Mouse (Mus musculus) cortical plate, adult 2 months (tissue): ENCODE data around the gene Hdac9.

Experiments
- CTCF ChIP-seq: fragments of 200-500 bp; IDR thresholded peaks from 2 replicates; pipeline ENCODE4 v1.5.1; 2011; ENCODE audit warnings: mild to moderate bottlenecking, control low read depth, low read length; ENCODE audit not compliant: insufficient read depth; ENCODE audit errors: extremely low read depth
- POLR2A ChIP-seq: fragments of 200-500 bp; IDR thresholded peaks from 2 replicates; pipeline ENCODE4 v1.6.1; 2011; ENCODE audit warnings: mild to moderate bottlenecking, low read length, control low read depth; ENCODE audit not compliant: insufficient read depth; ENCODE audit errors: extremely low read depth

GRCm38 (mm10) chr12:34724274-34724673, 192.6 kb downstream of the Hdac9 start:
- TF ChIP-seq POLR2A (no peak), CTCF (no peak)
